Mouse (Mus musculus): ENCODE measurements around the gene Gm20721.

DNA sequence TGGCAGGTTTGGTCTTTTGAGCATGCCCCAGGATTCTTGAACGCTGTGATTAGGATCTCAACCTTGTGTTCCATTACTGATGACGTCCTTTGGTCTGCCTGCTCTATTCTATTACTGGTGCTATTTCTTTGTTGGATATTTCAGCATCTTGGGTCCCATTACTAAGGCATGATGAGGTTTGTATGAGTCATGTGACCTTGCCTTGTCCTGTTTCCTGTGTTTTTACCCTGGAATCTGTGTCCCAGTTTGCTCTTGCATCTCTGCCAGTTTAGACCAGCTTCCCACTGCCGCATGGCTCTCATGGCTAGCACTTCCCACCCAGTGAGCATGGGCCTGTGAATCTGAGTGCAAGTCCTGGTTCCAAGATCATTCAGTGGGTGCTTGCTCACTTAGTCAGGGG lies 45.4 kb upstream of the Gm20721 start:
- TF ChIP-seq POLR2A (IDR thresholded peaks at IDR 0.05; ENCODE audit: low read depth, low read length) (no peak), CTCF (IDR thresholded peaks at IDR 0.05; ENCODE audit: extremely low read depth, insufficient read length, insufficient replicate concordance, low read depth, low read length) (no peak)
